Mouse (Mus musculus): ENCODE measurements around the gene Cdc14a. TPM values are rescaled to one million over a fixed set of nuclear protein-coding genes. Genes with fewer than 3 reads are reported as not detected.

Gene Cdc14a
- polyA plus RNA-seq, 1 experiment: 2.9 TPM

- Histone ChIP-seq H3K27ac (ENCODE audit: insufficient read depth, low read length) (no peak overlapping the region), H3K4me3 (ENCODE audit: insufficient read depth, low read length) (no peak overlapping the region), H3K4me1 (ENCODE audit: control insufficient read depth, insufficient read depth, low read length) (no peaks in the 10 kb centered on the region)
- TF ChIP-seq CTCF (IDR thresholded peaks at IDR 0.05; ENCODE audit: extremely low read depth, insufficient read depth, low read length) (no peak), POLR2A (IDR thresholded peaks at IDR 0.05; ENCODE audit: extremely low read depth, insufficient read depth, low read length) (no peak)
Observed at GRCm38 (mm10) chr3:116421121-116421520, 2.7 kb downstream of the Cdc14a start.

GRCm38 (mm10) chr3:116419791-116420190, 4.0 kb downstream of the Cdc14a start:
- no peak for TF ChIP-seq CTCF (IDR thresholded peaks at IDR 0.05; ENCODE audit: extremely low read depth, insufficient read depth, low read length)
- no peak for TF ChIP-seq POLR2A (IDR thresholded peaks at IDR 0.05; ENCODE audit: extremely low read depth, insufficient read depth, low read length)

GRCm38 (mm10) chr3:116414451-116414860, 9.4 kb downstream of the Cdc14a start:
- Histone ChIP-seq H3K4me3 (ENCODE audit: insufficient read depth, low read length) (no peak overlapping the region), H3K27ac (ENCODE audit: insufficient read depth, low read length) (no peak overlapping the region), H3K4me1 (ENCODE audit: control insufficient read depth, insufficient read depth, low read length) (no peaks in the 10 kb centered on the region)
- TF ChIP-seq CTCF (IDR thresholded peaks at IDR 0.05; ENCODE audit: extremely low read depth, insufficient read depth, low read length) (no peak), POLR2A (IDR thresholded peaks at IDR 0.05; ENCODE audit: extremely low read depth, insufficient read depth, low read length) (no peak)

More at GRCm38 (mm10) chr3:116419791-116420190, 4.0 kb downstream of the Cdc14a start:
- H3K4me1 ChIP-seq (ENCODE audit: control insufficient read depth, insufficient read depth, low read length): no peaks in the 10 kb centered on the region
- H3K4me3 ChIP-seq (ENCODE audit: insufficient read depth, low read length): no peak overlapping the region
- H3K27ac ChIP-seq (ENCODE audit: insufficient read depth, low read length): no peak overlapping the region

GRCm38 (mm10) chr3:116412954-116413724, 10.7 kb downstream of the Cdc14a start:
- Histone ChIP-seq H3K27ac (ENCODE audit: insufficient read depth, low read length) (no peak overlapping the region), H3K4me3 (ENCODE audit: insufficient read depth, low read length) (no peak overlapping the region), H3K4me1 (ENCODE audit: control insufficient read depth, insufficient read depth, low read length) (no peaks in the 10 kb centered on the region)
- no peak for TF ChIP-seq POLR2A (IDR thresholded peaks at IDR 0.05; ENCODE audit: extremely low read depth, insufficient read depth, low read length)
- TF ChIP-seq CTCF (IDR thresholded peaks at IDR 0.05; ENCODE audit: extremely low read depth, insufficient read depth, low read length): no peak

GRCm38 (mm10) chr3:116410051-116410450, 13.8 kb downstream of the Cdc14a start:
- Histone ChIP-seq H3K4me3 (ENCODE audit: insufficient read depth, low read length) (no peak overlapping the region), H3K27ac (ENCODE audit: insufficient read depth, low read length) (no peak overlapping the region), H3K4me1 (ENCODE audit: control insufficient read depth, insufficient read depth, low read length) (no peaks in the 10 kb centered on the region)
- TF ChIP-seq POLR2A (IDR thresholded peaks at IDR 0.05; ENCODE audit: extremely low read depth, insufficient read depth, low read length): no peak
- no peak for TF ChIP-seq CTCF (IDR thresholded peaks at IDR 0.05; ENCODE audit: extremely low read depth, insufficient read depth, low read length)

GRCm38 (mm10) chr3:116409486-116409885, 14.3 kb downstream of the Cdc14a start:
- TF ChIP-seq POLR2A (IDR thresholded peaks at IDR 0.05; ENCODE audit: extremely low read depth, insufficient read depth, low read length): no peak
- H3K4me1 ChIP-seq (ENCODE audit: control insufficient read depth, insufficient read depth, low read length): no peaks in the 10 kb centered on the region

GRCm38 (mm10) chr3:116408856-116409255, 15.0 kb downstream of the Cdc14a start:
- H3K27ac ChIP-seq (ENCODE audit: insufficient read depth, low read length): no peak overlapping the region
- TF ChIP-seq POLR2A (IDR thresholded peaks at IDR 0.05; ENCODE audit: extremely low read depth, insufficient read depth, low read length): no peak
- TF ChIP-seq CTCF (IDR thresholded peaks at IDR 0.05; ENCODE audit: extremely low read depth, insufficient read depth, low read length): no peak
- H3K4me1 ChIP-seq (ENCODE audit: control insufficient read depth, insufficient read depth, low read length): no peaks in the 10 kb centered on the region
- H3K4me3 ChIP-seq (ENCODE audit: insufficient read depth, low read length): no peak overlapping the region

More at GRCm38 (mm10) chr3:116409486-116409885, 14.3 kb downstream of the Cdc14a start:
- no peak overlapping the region for H3K27ac ChIP-seq (ENCODE audit: insufficient read depth, low read length)
- H3K4me3 ChIP-seq (ENCODE audit: insufficient read depth, low read length): no peak overlapping the region

- Histone ChIP-seq H3K4me1 (ENCODE audit: control insufficient read depth, insufficient read depth, low read length) (no peaks in the 10 kb centered on the region), H3K27ac (ENCODE audit: insufficient read depth, low read length) (no peak overlapping the region), H3K4me3 (ENCODE audit: insufficient read depth, low read length) (no peak overlapping the region)
- TF ChIP-seq CTCF (IDR thresholded peaks at IDR 0.05; ENCODE audit: extremely low read depth, insufficient read depth, low read length) (no peak), POLR2A (IDR thresholded peaks at IDR 0.05; ENCODE audit: extremely low read depth, insufficient read depth, low read length) (no peak)
Observed at GRCm38 (mm10) chr3:116405516-116405915, 18.3 kb downstream of the Cdc14a start.

GRCm38 (mm10) chr3:116401436-116401835, 22.4 kb downstream of the Cdc14a start:
- TF ChIP-seq CTCF (IDR thresholded peaks at IDR 0.05; ENCODE audit: extremely low read depth, insufficient read depth, low read length) (no peak), POLR2A (IDR thresholded peaks at IDR 0.05; ENCODE audit: extremely low read depth, insufficient read depth, low read length) (no peak)
- Histone ChIP-seq H3K27ac (ENCODE audit: insufficient read depth, low read length) (no peak overlapping the region), H3K4me1 (ENCODE audit: control insufficient read depth, insufficient read depth, low read length) (peaks cover 2% of the 10 kb centered on the region; the same call in 1 of the 2 replicates), H3K4me3 (ENCODE audit: insufficient read depth, low read length) (no peak overlapping the region)
